ENCODE assay signal across 11 mouse cellular contexts in the genomic region with DNA sequence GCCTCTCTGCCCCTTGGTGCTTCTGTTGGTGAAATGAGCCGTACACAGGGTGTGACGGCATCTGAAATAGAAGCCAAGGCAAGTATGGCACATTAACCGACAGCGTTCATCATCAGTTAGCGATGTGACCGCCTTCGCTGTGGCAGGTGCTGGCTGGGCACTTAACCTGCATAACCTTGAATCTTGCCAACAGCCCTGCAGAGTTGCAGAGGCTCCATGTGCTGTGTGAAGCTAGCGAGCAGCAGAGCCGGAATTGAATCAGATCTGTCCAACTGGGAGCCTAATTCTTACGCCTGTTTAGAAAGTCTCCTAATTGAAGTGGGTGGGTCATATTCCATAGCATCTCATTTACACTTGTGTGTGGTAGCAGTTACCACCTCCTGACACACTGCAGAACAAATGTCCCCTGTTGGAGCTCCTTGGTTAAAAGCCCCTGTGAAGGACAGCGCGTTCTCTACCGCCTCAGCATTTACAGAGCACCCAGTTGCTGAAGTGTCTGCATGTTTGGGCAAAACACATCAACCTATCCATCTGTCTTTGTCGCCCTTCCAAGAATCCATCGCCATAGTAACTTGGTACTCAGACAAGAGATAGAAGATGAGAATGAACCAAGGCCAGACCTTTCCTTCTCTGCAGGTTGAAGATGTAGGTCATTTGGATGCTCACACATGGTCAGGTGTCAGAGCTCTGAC. TPM values are rescaled to one million over a fixed set of nuclear protein-coding genes. Genes with fewer than 3 reads are reported as not detected.
DNase-seq lines count a peak whose midpoint lies in the region; ATAC-seq and TF ChIP-seq lines count a peak whose summit lies in the region.
"Had no signal": no experiment of that assay in that cellular context is flagged by ENCODE, and none has a peak within 500 bp of the region (broad histone marks: within the 10 kb centered on the region; RNA-seq: fewer than 3 reads in every experiment).

No protein-coding gene starts in this region.

- no peaks in the 10 kb centered on the region for H3K27me3 ChIP-seq in forebrain, embryonic 12.5 days
- no peaks in the 10 kb centered on the region for H3K27me3 ChIP-seq in forebrain, embryonic 11.5 days (ENCODE audit: control insufficient read depth, insufficient read depth, low read length)
- no peaks in the 10 kb centered on the region for H3K27me3 ChIP-seq in midbrain, postnatal 0 days (ENCODE audit: insufficient read depth, low read length)
- H3K27me3 ChIP-seq in midbrain, embryonic 10.5 days (ENCODE audit: low read depth, poor library complexity, severe bottlenecking) = no peaks in the 10 kb centered on the region
- H3K27me3 ChIP-seq: liver, embryonic 15.5 days; midbrain, embryonic 13.5 days had no signal

- no peaks in the 10 kb centered on the region; the same call in 1 of the 2 replicates for H3K4me1 ChIP-seq in forebrain, embryonic 12.5 days
- 0 out of 2 replicates have a peak, but pooled peaks cover 2% of the 10 kb centered on the region for H3K4me1 ChIP-seq in forebrain, embryonic 11.5 days (replicated peaks; ENCODE audit: control insufficient read depth, insufficient read depth, low read length)
- peaks cover 4% of the 10 kb centered on the region; the same call in 1 of the 2 replicates for H3K4me1 ChIP-seq in midbrain, postnatal 0 days (ENCODE audit: insufficient read depth, low read length)
- peaks cover 4% of the 10 kb centered on the region for H3K4me1 ChIP-seq in midbrain, embryonic 10.5 days
- H3K4me1 ChIP-seq: midbrain, embryonic 13.5 days had no signal

- H3K4me3 ChIP-seq in forebrain, embryonic 12.5 days (replicated peaks) = no peak overlapping the region
- no peak overlapping the region for H3K4me3 ChIP-seq in forebrain, embryonic 11.5 days (ENCODE audit: low read depth, low read length)
- H3K4me3 ChIP-seq in midbrain, postnatal 0 days (ENCODE audit: low read depth, low read length) = no peak overlapping the region
- no peak overlapping the region for H3K4me3 ChIP-seq in midbrain, embryonic 10.5 days
- H3K4me3 ChIP-seq: liver, embryonic 15.5 days; midbrain, embryonic 13.5 days had no signal

- TF ChIP-seq CTCF in midbrain, postnatal 0 days (IDR thresholded peaks at IDR 0.05) = no peak

- H3K9ac ChIP-seq in forebrain, embryonic 12.5 days = no peak overlapping the region
- no peak overlapping the region for H3K9ac ChIP-seq in forebrain, embryonic 11.5 days (ENCODE audit: low read length)
- no peak overlapping the region for H3K9ac ChIP-seq in midbrain, postnatal 0 days (replicated peaks; ENCODE audit: low read length, poor library complexity, severe bottlenecking)
- H3K9ac ChIP-seq: liver, embryonic 15.5 days; midbrain, embryonic 13.5 days had no signal

- 76% methylated on average over 15 of the region's 15 CpGs for WGBS in forebrain, embryonic 12.5 days
- 84% methylated on average over 15 of the region's 15 CpGs for WGBS in forebrain, embryonic 11.5 days
- 89% methylated on average over 15 of the region's 15 CpGs for WGBS in midbrain, postnatal 0 days
- 92% methylated on average over 15 of the region's 15 CpGs for WGBS in midbrain, embryonic 10.5 days

- peaks cover 13% of the 10 kb centered on the region; the same call in 1 of the 2 replicates for H3K36me3 ChIP-seq in forebrain, embryonic 12.5 days (replicated peaks)
- no peaks in the 10 kb centered on the region for H3K36me3 ChIP-seq in forebrain, embryonic 11.5 days (ENCODE audit: control insufficient read depth, insufficient read depth, low read length)
- H3K36me3 ChIP-seq in midbrain, postnatal 0 days (ENCODE audit: insufficient read depth, low read length) = peaks cover 23% of the 10 kb centered on the region
- peaks cover 30% of the 10 kb centered on the region for H3K36me3 ChIP-seq in midbrain, embryonic 10.5 days
- H3K36me3 ChIP-seq: liver, embryonic 15.5 days had no signal

- ATAC-seq in forebrain, embryonic 12.5 days (ENCODE audit: low FRiP score) = peak; percentile 48; the same call in 1 of the 2 replicates
- no peak for ATAC-seq in forebrain, embryonic 11.5 days (replicated peaks; ENCODE audit: low FRiP score)
- no peak for ATAC-seq in midbrain, postnatal 0 days (ENCODE audit: low FRiP score)
- ATAC-seq: midbrain, embryonic 13.5 days had no signal

- H3K9me3 ChIP-seq in forebrain, embryonic 12.5 days = no peaks in the 10 kb centered on the region
- H3K9me3 ChIP-seq in forebrain, embryonic 11.5 days (ENCODE audit: control insufficient read depth, low read length) = no peaks in the 10 kb centered on the region
- H3K9me3 ChIP-seq in midbrain, postnatal 0 days (ENCODE audit: low read length) = no peaks in the 10 kb centered on the region
- no peaks in the 10 kb centered on the region for H3K9me3 ChIP-seq in midbrain, embryonic 10.5 days (replicated peaks)
- H3K9me3 ChIP-seq: liver, embryonic 15.5 days; midbrain, embryonic 13.5 days had no signal

- DNase-seq in forebrain, embryonic 11.5 days (ENCODE audit: low spot score) = no peak
- DNase-seq in midbrain, postnatal 0 days (ENCODE audit: low spot score) = peak; percentile 71
- no peak for DNase-seq in midbrain, embryonic 10.5 days (ENCODE audit: low spot score)
- peak; percentile 64 for DNase-seq in layer of hippocampus, adult 11-12 months (ENCODE audit: low spot score)
- peak; percentile 59 for DNase-seq in right cerebral cortex, postnatal 25 days
- DNase-seq in kidney, adult 18-20 months = no peak
- no peak for DNase-seq in retina, embryonic 14.5 days (ENCODE audit: low spot score)

- H3K27ac ChIP-seq in forebrain, embryonic 12.5 days = peak overlapping the region; percentile 63
- no peak overlapping the region for H3K27ac ChIP-seq in forebrain, embryonic 11.5 days (ENCODE audit: low read depth, low read length)
- H3K27ac ChIP-seq in midbrain, postnatal 0 days (ENCODE audit: low read depth, low read length) = 0 out of 2 replicates have a peak overlapping the region, but pooled peaks have one; percentile 12
- H3K27ac ChIP-seq in midbrain, embryonic 10.5 days (replicated peaks) = no peak overlapping the region
- H3K27ac ChIP-seq: kidney, postnatal 0 days; liver, embryonic 15.5 days; midbrain, embryonic 13.5 days had no signal

- no peak overlapping the region for H3K4me2 ChIP-seq in forebrain, embryonic 12.5 days
- H3K4me2 ChIP-seq in forebrain, embryonic 11.5 days (ENCODE audit: low read depth, low read length, severe bottlenecking) = no peak overlapping the region
- H3K4me2 ChIP-seq in midbrain, postnatal 0 days (ENCODE audit: low read depth, low read length, poor library complexity, severe bottlenecking) = no peak overlapping the region
- H3K4me2 ChIP-seq: liver, embryonic 15.5 days; midbrain, embryonic 13.5 days had no signal

RNA-seq across cellular contexts. Expression of gene Rho, which starts 16.9 kb away (rescaled TPM):
- 0.43 TPM in 1 of 2 replicates, not detected in the other for polyA plus RNA-seq in forebrain, embryonic 12.5 days (2016; fragmentation: Nextera tagmentation; extraction: Ambion mirVana)
- 0.09 TPM in 2 replicates for polyA plus RNA-seq in forebrain, embryonic 11.5 days (2014; fragmentation: Nextera tagmentation; extraction: Ambion mirVana)
- 0.11 TPM in 1 of 2 replicates, not detected in the other for total RNA-seq in midbrain, postnatal 0 days (2014; rRNA removed)
- polyA plus RNA-seq in midbrain, postnatal 0 days (2015; fragmentation: Nextera tagmentation; extraction: Ambion mirVana) = 0.12 and 0.39 TPM in 2 replicates
- polyA plus RNA-seq in midbrain, embryonic 10.5 days (2016; fragmentation: Nextera tagmentation; extraction: Ambion mirVana) = 0.17 and 0.20 TPM in 2 replicates
- polyA plus RNA-seq: kidney, postnatal 0 days; liver, embryonic 15.5 days had no signal

RNA-seq across cellular contexts. Expression of gene H1foo, which starts 30.1 kb away (rescaled TPM):
- polyA plus RNA-seq in forebrain, embryonic 12.5 days (2016; fragmentation: Nextera tagmentation; extraction: Ambion mirVana) = not detected in 2 replicates
- polyA plus RNA-seq in forebrain, embryonic 11.5 days (2014; fragmentation: Nextera tagmentation; extraction: Ambion mirVana) = not detected in 2 replicates
- total RNA-seq in midbrain, postnatal 0 days (2014; rRNA removed) = not detected in 2 replicates
- not detected in 2 replicates for polyA plus RNA-seq in midbrain, postnatal 0 days (2015; fragmentation: Nextera tagmentation; extraction: Ambion mirVana)
- polyA plus RNA-seq in midbrain, embryonic 10.5 days (2016; fragmentation: Nextera tagmentation; extraction: Ambion mirVana) = not detected in 2 replicates
- polyA plus RNA-seq: kidney, postnatal 0 days; liver, embryonic 15.5 days; midbrain, embryonic 13.5 days had no signal

Comparison
In these comparisons a context has a peak if more than half of its experiments do, and no peak if none do; other contexts are left out.
1. H3K27ac ChIP-seq: peak in forebrain, embryonic 12.5 days (single experiment) and midbrain, postnatal 0 days (single experiment); none in forebrain, embryonic 11.5 days (single experiment) and midbrain, embryonic 10.5 days (single experiment).
2. DNase-seq: peak in midbrain, postnatal 0 days (single experiment), layer of hippocampus, adult 11-12 months (single experiment) and right cerebral cortex, postnatal 25 days (single experiment); none in forebrain, embryonic 11.5 days (single experiment), midbrain, embryonic 10.5 days (single experiment), kidney, adult 18-20 months (single experiment) and retina, embryonic 14.5 days (single experiment).